Mouse (Mus musculus) brain, embryonic 14.5 days (tissue): ENCODE measurements at regions not wholly inside any gene's neighbourhood (a gene's known extent, or its start where the extent isn't known, plus 50 kb on each side); places are given as distances from the start of the nearest gene placed in this dataset.

Experiments
- CTCF ChIP-seq: fragments of 200-500 bp; IDR thresholded peaks from 2 replicates; pipeline ENCODE4 v1.5.1; 2012; ENCODE audit warnings: inconsistent platforms, mild to moderate bottlenecking, moderate library complexity, borderline replicate concordance; ENCODE audit not compliant: insufficient read depth, insufficient read length; ENCODE audit errors: extremely low read depth
- POLR2A ChIP-seq: fragments of 200-500 bp; IDR thresholded peaks from 2 replicates; pipeline ENCODE4 v1.6.1; 2012; ENCODE audit warnings: mild to moderate bottlenecking, inconsistent platforms, borderline replicate concordance; ENCODE audit not compliant: poor library complexity, insufficient read depth, insufficient read length, severe bottlenecking; ENCODE audit errors: extremely low read depth

DNA sequence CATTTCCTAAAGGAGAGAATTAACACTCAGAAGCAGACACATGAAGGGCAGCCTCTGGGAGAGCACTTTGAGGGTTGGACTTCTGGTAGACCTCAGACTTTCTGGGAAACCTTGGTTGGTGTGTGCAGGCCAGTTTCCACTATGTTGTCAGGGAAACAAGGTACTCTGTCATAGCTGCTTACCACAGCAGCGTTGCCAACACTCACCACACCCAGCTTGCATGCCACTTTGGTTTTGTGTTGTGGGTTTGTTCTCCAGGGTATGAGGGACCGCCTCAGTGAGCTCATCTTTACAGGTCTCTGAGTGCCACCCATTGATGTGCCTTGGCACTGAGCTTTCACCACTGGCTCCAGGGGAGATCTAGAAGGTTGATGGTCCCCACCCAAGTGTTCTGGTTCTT lies 62.8 kb upstream of the Ywhaq start:
- TF ChIP-seq POLR2A (no peak), CTCF (no peak)
